Mouse (Mus musculus) liver, embryonic 13.5 days (tissue): Measurements from ENCODE around the gene Arhgef16. TPM values are rescaled to one million over a fixed set of nuclear protein-coding genes. Genes with fewer than 3 reads are reported as not detected.

ENCODE experiments used
- ATAC-seq: fragments of 200-750 bp; cut with Nextera tagmentation; 2 replicates; pipeline ENCODE4 v1.8.0; 2017; ENCODE audit warnings: low read depth, mild to moderate bottlenecking, moderate number of reproducible peaks, moderate library complexity
- DNase-seq: peaks from one replicate; pipeline ENCODE4 v3.0.0; 2022
- H3K27ac ChIP-seq: fragments of 300-500 bp; sonication (generic); 2 replicates; pipeline ENCODE4 v1.5.1; 2015; ENCODE audit warnings: moderate library complexity, mild to moderate bottlenecking, inconsistent platforms
- H3K27me3 ChIP-seq: fragments of 300-500 bp; sonication (generic); 2 replicates; pipeline ENCODE4 v1.6.1; 2015; ENCODE audit warnings: mild to moderate bottlenecking, inconsistent platforms
- H3K36me3 ChIP-seq: fragments of 300-500 bp; sonication (generic); 2 replicates; pipeline ENCODE4 v1.6.1; 2015; ENCODE audit warnings: mild to moderate bottlenecking, inconsistent platforms
- H3K4me1 ChIP-seq: fragments of 300-500 bp; sonication (generic); replicated peaks from 2 replicates; pipeline ENCODE4 v1.6.1; 2015; ENCODE audit warnings: inconsistent platforms
- H3K4me2 ChIP-seq: fragments of 300-500 bp; sonication (generic); 2 replicates; pipeline ENCODE4 v1.6.1; 2015; ENCODE audit warnings: inconsistent platforms, mild to moderate bottlenecking, moderate library complexity
- H3K4me3 ChIP-seq: fragments of 300-500 bp; sonication (generic); replicated peaks from 2 replicates; pipeline ENCODE4 v1.5.1; 2015; ENCODE audit warnings: mild to moderate bottlenecking, inconsistent platforms
- H3K9ac ChIP-seq: fragments of 300-500 bp; sonication (generic); 2 replicates; pipeline ENCODE4 v1.6.1; 2015; ENCODE audit warnings: mild to moderate bottlenecking, inconsistent platforms
- H3K9me3 ChIP-seq: fragments of 300-500 bp; sonication (generic); replicated peaks from 2 replicates; pipeline ENCODE4 v1.6.1; 2016; ENCODE audit warnings: inconsistent platforms
- WGBS: fragments of 180-500 bp; shearing (Covaris S2); methylation state at CpG from one replicate; pipeline ENCODE4 v1.1.7; 2015; ENCODE audit not compliant: insufficient replicate concordance; 5-methylcytosine and 5-hydroxymethylcytosine counted together
- polyA plus RNA-seq: library from polyadenylated mRNA; unstranded; fragments of >200 nt; fragmentation: Nextera tagmentation; extraction: Ambion mirVana; gene quantifications from 2 replicates; pipeline ENCODE4 v1.2.1, GENCODE M21; 2015

Gene Arhgef16
- polyA plus RNA-seq, 1 experiment from 2014 or later, result 4.2 TPM

DNA sequence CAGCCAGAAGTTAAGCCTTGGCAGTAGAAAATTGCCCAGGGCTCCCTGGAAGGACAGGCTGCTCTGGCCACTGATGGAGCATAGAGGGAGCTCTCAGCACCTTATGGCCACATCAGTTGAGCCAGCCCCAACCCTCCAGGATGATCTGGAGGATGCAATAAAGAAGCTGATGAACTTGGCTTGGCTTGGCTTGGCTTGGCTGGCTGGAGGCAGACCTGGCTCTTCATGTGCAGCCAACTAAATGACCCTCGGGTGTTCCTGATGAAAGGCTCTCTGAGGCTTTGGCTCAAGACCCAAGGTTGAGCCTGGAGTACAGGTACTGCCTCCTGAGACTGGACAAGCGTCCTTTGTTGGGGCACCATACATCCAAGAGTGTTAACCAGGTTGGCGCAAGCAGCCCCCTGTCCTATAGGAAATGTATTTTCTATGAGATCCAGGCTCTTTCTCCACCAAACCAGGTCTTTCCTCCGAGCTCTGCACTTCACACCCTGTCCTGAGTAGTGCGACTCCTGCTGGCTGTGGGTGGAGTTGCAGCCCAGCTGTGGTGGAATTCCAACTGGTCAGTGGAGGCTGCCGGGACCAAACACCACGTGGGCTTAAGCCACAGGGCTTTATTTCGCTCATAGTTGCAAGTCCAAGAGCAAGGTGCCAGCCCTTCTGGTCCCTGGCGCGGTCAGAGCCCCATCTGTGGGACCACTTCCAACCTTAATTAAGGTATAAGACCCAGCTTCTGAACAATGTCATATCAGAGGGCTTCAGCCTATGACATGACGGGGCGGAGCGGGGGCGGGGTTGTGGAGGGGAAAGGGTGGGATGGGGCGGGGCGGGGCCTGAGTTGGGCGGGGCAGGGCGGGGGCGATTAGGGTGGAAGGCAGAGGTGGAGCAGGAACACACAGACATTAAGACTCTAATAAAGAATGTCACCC lies 55.1 kb downstream of the Arhgef16 start:
- 6% methylated on average over 18 of the region's 19 CpGs for WGBS
- Histone ChIP-seq H3K27me3 (0 out of 2 replicates have a peak, but pooled peaks cover 7% of the 10 kb centered on the region), H3K9ac (no peak overlapping the region), H3K36me3 (no peaks in the 10 kb centered on the region), H3K4me3 (peak overlapping the region; percentile 41), H3K4me2 (peak overlapping the region; percentile 64), H3K27ac (no peak overlapping the region), H3K9me3 (no peaks in the 10 kb centered on the region), H3K4me1 (peaks cover 21% of the 10 kb centered on the region)
- DNase-seq (peak; percentile 71), ATAC-seq (peak; percentile 79)

DNA sequence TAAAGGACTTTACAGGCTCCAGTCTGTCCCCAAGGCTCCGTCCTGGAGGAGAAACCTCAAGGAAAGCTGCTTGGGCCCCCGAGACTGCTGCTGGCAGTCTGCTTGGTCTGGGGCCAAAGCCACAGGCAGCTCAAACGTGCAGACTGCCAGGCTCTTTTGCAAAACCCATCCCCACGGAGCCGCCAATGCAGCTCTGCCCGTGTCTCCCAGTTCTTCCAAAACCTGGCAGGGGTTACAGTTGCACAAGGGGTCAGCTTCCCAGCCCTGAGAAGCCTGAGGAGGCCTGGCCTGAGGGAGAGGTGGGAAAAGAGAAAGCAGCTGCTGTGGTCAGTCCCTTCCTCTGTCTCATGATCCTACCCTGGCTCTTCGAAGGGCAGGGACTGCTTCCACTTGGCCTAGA lies 56.1 kb downstream of the Arhgef16 start:
- H3K27me3 ChIP-seq, result peaks cover 11% of the 10 kb centered on the region; the same call in 1 of the 2 replicates
- WGBS, result 64% methylated on average over 7 of the region's 7 CpGs
- no peak overlapping the region for H3K9ac ChIP-seq
- no peak overlapping the region for H3K4me2 ChIP-seq
- H3K27ac ChIP-seq, result no peak overlapping the region
- H3K4me1 ChIP-seq, result peaks cover 21% of the 10 kb centered on the region
- H3K36me3 ChIP-seq, result no peaks in the 10 kb centered on the region
- H3K4me3 ChIP-seq, result no peak overlapping the region
- no peak for ATAC-seq
- H3K9me3 ChIP-seq, result no peaks in the 10 kb centered on the region
- DNase-seq, result no peak

DNA sequence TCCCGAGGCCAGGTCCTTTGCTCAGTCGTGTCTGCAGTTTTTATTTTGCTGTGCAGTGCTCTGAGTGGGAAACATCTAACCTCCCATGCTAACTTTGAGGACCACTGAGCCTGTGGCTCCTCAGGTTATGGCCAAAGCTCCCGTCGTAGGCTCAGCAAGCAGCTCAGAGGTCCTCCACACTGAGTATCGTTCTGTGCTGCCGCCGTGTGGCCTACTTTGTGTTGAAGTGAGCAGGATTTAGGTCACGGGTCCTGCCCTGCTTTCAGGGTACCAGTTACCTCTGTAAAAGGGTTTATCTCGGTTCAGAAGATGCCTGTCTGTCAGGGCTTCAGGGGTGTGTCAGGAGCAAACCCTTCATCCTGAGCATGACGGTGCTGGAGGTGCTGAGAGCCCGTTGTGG lies 60.9 kb downstream of the Arhgef16 start:
- Histone ChIP-seq H3K4me1 (no peaks in the 10 kb centered on the region), H3K4me3 (no peak overlapping the region), H3K9ac (no peak overlapping the region), H3K4me2 (no peak overlapping the region), H3K36me3 (no peaks in the 10 kb centered on the region), H3K27me3 (peaks cover 17% of the 10 kb centered on the region), H3K9me3 (no peaks in the 10 kb centered on the region), H3K27ac (no peak overlapping the region)
- WGBS, result 51% methylated on average over 11 of the region's 11 CpGs
- DNase-seq (no peak), ATAC-seq (no peak)

DNA sequence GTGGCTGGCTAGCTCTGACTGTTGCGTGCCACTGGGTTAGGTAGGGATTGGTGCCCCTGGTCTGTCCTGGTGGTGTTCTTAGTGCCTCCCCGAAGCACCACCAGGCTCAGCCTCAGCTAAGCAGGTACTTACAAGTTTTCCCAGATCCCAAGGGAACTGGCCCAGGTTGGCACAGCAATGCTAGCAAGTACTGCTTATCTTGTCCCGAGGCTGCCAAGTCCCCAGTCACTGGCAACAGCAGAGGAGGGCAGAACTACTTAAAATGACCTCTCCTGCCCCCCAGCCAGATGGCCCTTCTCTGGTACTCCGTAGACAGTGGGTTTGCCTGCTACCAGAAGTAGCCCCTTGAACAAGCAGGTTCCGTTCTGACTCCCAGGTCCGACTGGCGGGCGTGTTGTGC lies 62.3 kb downstream of the Arhgef16 start:
- H3K4me3 ChIP-seq, result no peak overlapping the region
- no peaks in the 10 kb centered on the region for H3K4me1 ChIP-seq
- peaks cover 17% of the 10 kb centered on the region for H3K27me3 ChIP-seq
- no peaks in the 10 kb centered on the region for H3K36me3 ChIP-seq
- no peak overlapping the region for H3K9ac ChIP-seq
- H3K4me2 ChIP-seq, result no peak overlapping the region
- no peaks in the 10 kb centered on the region for H3K9me3 ChIP-seq
- DNase-seq (no peak), ATAC-seq (no peak)
- H3K27ac ChIP-seq, result no peak overlapping the region
- WGBS, result 60% methylated on average over 8 of the region's 8 CpGs

DNA sequence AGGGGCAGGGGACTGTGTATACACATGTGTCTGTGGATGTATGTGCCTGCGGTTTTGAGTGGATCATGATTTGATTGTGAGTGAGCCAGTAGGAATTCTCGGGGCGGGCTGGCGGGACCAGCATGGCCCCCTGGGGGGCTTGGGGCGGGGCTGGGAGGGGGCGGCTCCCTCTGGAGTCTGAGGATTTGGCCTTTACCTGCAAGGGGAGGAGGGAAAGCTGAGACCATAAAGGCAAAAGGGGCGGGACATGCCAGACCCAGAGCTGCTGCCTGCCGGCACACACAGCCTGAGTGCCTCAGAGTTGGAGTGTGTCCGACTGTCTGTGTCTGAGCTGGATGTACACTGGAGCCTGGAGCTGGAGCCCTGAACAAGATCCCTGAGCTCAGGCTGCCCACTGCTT lies 64.2 kb downstream of the Arhgef16 start:
- no peak for DNase-seq
- Histone ChIP-seq H3K4me1 (no peaks in the 10 kb centered on the region), H3K9me3 (no peaks in the 10 kb centered on the region), H3K27me3 (peaks cover 17% of the 10 kb centered on the region), H3K36me3 (no peaks in the 10 kb centered on the region), H3K4me2 (no peak overlapping the region; the same call in 1 of the 2 replicates), H3K27ac (no peak overlapping the region), H3K4me3 (no peak overlapping the region), H3K9ac (no peak overlapping the region)
- 8% methylated on average over 9 of the region's 9 CpGs for WGBS
- ATAC-seq, result 0 out of 2 replicates have a peak, but pooled peaks have one; percentile 41

DNA sequence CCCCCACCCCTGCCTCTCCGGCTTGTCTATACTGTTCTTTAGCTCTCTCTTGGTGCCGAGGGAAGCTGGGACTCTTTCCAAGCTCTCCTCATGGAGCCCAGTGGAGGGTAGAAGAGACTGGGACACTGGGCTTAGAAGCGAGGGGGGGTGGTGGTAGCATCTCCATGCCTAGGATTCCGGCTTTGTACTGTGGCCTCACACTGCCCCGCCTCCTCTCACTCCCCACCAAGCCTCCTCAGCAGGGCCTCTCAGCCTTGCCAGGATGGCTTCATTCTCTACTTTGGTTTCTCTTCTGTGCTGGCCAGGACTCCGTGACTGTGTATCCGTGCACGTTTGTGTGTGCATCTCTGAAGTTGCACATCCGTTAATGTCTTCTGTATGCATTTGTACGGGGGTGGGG lies 64.6 kb downstream of the Arhgef16 start:
- WGBS, result 23% methylated on average over 10 of the region's 10 CpGs

DNA sequence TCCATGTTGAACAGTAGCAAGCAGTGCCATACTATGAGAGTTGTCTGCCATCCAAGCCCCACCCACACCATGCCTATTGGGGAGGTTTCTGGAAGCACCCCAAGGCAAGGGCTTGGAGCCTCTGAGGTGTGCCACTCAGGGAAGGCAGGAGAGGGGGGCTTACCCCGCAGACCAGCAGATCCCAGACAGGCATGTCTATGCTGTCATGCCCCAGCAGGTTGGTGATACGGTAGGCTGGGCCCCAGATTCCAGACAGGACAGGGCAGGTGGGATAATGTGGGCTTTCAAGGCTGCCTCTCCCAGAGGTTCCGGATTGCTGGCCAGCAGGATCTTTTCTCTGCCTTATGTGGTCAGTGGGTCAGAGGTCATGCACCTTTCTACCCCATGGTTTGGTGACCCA lies 65.5 kb downstream of the Arhgef16 start:
- no peak for ATAC-seq
- WGBS, result 55% methylated on average over 3 of the region's 3 CpGs
- no peak overlapping the region for H3K27ac ChIP-seq

More for the DNA sequence above, 64.6 kb downstream of the Arhgef16 start:
- H3K27ac ChIP-seq, result no peak overlapping the region
- no peaks in the 10 kb centered on the region for H3K36me3 ChIP-seq
- H3K4me2 ChIP-seq, result no peak overlapping the region
- H3K27me3 ChIP-seq, result peaks cover 17% of the 10 kb centered on the region
- ATAC-seq, result no peak
- no peaks in the 10 kb centered on the region for H3K9me3 ChIP-seq
- H3K9ac ChIP-seq, result no peak overlapping the region
- H3K4me3 ChIP-seq, result no peak overlapping the region
- no peak for DNase-seq
- no peaks in the 10 kb centered on the region for H3K4me1 ChIP-seq

DNA sequence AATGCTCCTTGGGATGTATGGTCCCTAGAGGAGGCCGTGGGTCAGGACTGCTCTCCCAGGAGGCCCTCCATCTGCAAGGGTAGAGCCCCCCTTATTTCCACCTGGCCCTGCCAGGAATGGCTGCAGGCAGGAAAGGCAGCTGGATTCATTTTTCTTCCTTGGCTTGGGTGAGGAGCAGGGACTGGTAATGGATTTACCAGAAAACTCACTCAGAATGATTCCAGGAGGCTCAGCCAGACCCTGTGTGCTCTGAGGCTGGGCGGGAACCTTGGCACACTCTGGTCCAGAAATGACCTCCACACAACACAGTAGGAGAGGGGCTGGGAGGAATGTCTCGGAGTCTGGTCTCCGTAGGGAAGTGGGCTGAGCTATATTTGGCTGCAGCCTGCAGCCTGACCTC lies 69.2 kb downstream of the Arhgef16 start:
- no peaks in the 10 kb centered on the region for H3K36me3 ChIP-seq
- H3K27me3 ChIP-seq, result peaks cover under 1% of the 10 kb centered on the region; the same call in 1 of the 2 replicates
- H3K9ac ChIP-seq, result no peak overlapping the region
- no peaks in the 10 kb centered on the region for H3K4me1 ChIP-seq
- H3K4me2 ChIP-seq, result no peak overlapping the region
- DNase-seq, result no peak
- H3K27ac ChIP-seq, result no peak overlapping the region
- H3K9me3 ChIP-seq, result no peaks in the 10 kb centered on the region
- H3K4me3 ChIP-seq, result no peak overlapping the region
- ATAC-seq, result no peak
- WGBS, result 50% methylated on average over 4 of the region's 4 CpGs

More for the DNA sequence above, 65.5 kb downstream of the Arhgef16 start:
- Histone ChIP-seq H3K36me3 (no peaks in the 10 kb centered on the region), H3K4me3 (no peak overlapping the region), H3K4me1 (no peaks in the 10 kb centered on the region), H3K9me3 (no peaks in the 10 kb centered on the region), H3K4me2 (no peak overlapping the region), H3K9ac (no peak overlapping the region), H3K27me3 (peaks cover 14% of the 10 kb centered on the region)
- DNase-seq, result no peak

DNA sequence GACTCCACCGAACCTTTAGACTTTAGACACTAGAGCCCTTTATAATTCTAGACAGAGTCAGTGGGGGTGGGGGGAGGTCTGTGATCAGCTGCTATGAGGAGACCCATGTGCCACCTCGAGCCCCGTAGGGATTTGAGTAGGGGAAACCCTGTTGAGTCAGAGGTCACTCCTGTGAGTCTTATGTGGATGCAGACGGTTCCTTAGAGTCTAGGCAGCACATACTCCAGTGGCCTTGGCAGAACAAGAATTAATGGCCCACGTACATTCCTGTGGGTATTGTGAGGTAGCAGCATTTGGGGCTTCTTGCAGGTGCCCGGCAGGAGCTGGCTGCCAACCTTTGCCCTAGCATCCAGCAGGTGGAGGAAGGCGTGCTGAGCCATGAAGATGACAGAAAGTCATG lies 70.1 kb downstream of the Arhgef16 start:
- H3K9me3 ChIP-seq, result no peaks in the 10 kb centered on the region
- WGBS, result 61% methylated on average over 7 of the region's 7 CpGs
- no peak overlapping the region for H3K9ac ChIP-seq
- H3K36me3 ChIP-seq, result no peaks in the 10 kb centered on the region
- no peaks in the 10 kb centered on the region for H3K4me1 ChIP-seq
- no peak overlapping the region for H3K4me3 ChIP-seq
- no peak overlapping the region for H3K4me2 ChIP-seq
- no peak for ATAC-seq
- H3K27me3 ChIP-seq, result no peaks in the 10 kb centered on the region
- DNase-seq, result no peak
- no peak overlapping the region for H3K27ac ChIP-seq

DNA sequence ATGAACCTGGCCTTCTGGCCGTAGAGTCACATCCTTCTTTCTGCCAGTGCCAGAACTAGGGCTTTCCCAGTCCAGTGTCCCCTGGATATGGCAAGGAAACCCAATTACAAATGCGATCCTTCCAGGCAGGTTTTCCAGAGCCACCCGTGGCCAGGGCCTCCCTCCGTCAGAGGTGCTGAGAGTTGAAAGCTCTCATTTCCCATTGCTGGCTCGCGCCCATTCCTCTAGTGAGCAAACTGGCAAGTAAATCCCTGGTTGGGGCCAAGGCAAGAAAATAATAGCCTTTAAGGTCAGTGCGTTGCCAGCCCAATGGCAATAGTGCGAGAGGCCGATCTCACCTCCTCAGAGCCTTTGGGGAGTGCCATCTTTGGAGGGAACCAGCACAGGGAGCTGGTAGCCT lies 71.9 kb downstream of the Arhgef16 start:
- H3K4me2 ChIP-seq, result no peak overlapping the region
- ATAC-seq (no peak), DNase-seq (no peak)
- no peak overlapping the region for H3K9ac ChIP-seq
- 68% methylated on average over 9 of the region's 9 CpGs for WGBS
- H3K36me3 ChIP-seq, result no peaks in the 10 kb centered on the region
- no peaks in the 10 kb centered on the region for H3K9me3 ChIP-seq
- H3K27ac ChIP-seq, result no peak overlapping the region
- H3K4me3 ChIP-seq, result no peak overlapping the region
- no peaks in the 10 kb centered on the region for H3K27me3 ChIP-seq
- H3K4me1 ChIP-seq, result no peaks in the 10 kb centered on the region
